Mouse (Mus musculus) spleen, postnatal 4 days (tissue): Measurements from ENCODE around the gene Rpl29.
A peak's percentile ranks its signal among the peaks of the same experiment; 100 is the strongest.

Source experiments
- DNase-seq, 2 experiments: peaks; one replicate each; pipeline ENCODE4 v3.0.0; 2022; ENCODE audit warnings: low spot score in 2 of 2

Gene Rpl29

GRCm38 (mm10) chr9:106417841-106418625 lies 11.2 kb upstream of the Rpl29 start:
- DNase-seq: no peak

GRCm38 (mm10) chr9:106420608-106421007 lies 8.6 kb upstream of the Rpl29 start:
- no peak for DNase-seq

DNA sequence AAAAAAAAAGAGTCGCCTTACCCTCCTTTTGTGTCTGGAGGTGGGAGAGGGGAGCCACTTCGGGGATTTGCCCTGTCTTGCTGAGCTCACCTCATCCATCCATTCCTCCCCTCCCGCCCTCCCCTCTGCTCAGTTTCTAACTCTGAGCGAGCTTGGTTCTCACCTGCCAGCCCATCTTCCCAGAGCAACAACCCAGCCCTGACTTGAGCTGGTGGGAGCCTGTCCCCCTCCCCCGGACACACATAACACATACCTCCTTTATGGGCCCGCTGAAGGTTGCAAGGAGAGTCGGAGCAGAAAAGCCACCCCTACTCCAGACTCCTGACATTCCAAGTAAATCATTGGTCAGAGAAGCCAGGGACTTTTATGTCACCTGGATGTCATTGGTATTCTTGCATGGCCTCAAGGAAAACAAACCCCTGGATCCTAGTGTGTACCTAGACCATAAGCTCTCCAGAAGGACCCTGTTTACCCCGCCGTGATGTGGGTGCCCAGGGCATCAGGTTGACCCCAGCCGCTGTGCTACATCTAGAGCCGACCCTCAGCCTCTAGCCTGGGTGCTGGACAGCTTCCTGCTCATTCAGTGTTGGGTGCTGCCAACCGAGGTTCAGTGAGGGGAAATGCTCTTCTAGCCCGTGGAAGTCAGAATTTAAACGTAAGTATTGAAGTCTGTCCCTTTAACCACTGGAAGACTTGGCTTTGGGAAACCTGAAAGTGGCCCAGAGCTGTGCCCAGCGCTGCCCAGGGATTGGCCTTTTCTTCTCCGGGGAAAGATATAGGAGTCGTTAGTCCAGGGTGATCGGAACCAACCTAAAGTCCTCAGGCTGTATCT lies 8.0 kb upstream of the Rpl29 start:
- DNase-seq: no peak

DNA sequence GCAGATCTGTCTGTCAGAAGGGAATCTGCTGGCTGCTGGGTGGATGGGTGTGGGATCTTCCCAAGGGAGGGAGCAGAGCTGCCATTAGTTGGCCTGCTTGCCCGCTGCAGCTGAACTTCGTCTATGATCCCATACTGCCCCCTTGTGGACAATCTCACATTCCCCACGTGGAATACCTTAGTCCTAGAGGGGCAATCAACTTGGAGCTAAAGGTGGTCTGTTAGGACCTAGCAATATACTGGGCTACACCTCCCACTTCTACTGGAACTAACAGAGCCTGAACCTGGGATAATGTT lies 7.4 kb upstream of the Rpl29 start:
- peak; percentile 81 to 91 for DNase-seq

GRCm38 (mm10) chr9:106428719-106429220 lies 484 bp upstream of the Rpl29 start:
- no peak for DNase-seq

- no peak for DNase-seq
Measured at GRCm38 (mm10) chr9:106430015-106430264, 686 bp downstream of the Rpl29 start.

GRCm38 (mm10) chr9:106433389-106433788 lies 4.1 kb downstream of the Rpl29 start:
- no peak for DNase-seq

- no peak for DNase-seq
Measured at GRCm38 (mm10) chr9:106436566-106436965, 7.3 kb downstream of the Rpl29 start.

- no peak for DNase-seq
Measured at GRCm38 (mm10) chr9:106442680-106443079, 13.4 kb downstream of the Rpl29 start.

DNA sequence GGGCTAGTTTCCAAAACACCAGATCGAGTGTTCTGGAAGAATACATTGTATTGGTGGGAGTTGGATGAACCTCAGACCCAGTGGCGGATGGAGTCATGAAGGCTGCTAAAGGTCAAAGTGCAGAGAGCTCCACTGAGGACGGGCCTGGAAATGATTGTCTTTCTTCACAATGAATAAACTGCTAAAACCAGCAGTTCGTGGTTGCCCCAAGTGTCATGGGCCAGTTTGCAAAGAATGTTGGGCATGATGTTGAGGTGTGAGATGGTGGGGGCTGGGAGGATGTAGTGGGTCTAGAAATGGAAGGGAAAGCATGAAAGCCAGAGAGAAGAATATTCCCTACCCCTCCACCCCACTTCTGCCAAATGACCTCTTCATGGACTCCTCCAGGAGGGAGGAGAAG lies 15.6 kb downstream of the Rpl29 start:
- DNase-seq: no peak

- peak; percentile 79 to 88 for DNase-seq
Measured at GRCm38 (mm10) chr9:106447348-106447747, 18.1 kb downstream of the Rpl29 start, which contains the start of the genes Abhd14b and Abhd14a. Abhd14b (plus strand) TSS chr9:106447459. Abhd14a (minus strand) TSS chr9:106447678.

GRCm38 (mm10) chr9:106447951-106448350 lies 18.7 kb downstream of the Rpl29 start:
- DNase-seq: no peak

DNA sequence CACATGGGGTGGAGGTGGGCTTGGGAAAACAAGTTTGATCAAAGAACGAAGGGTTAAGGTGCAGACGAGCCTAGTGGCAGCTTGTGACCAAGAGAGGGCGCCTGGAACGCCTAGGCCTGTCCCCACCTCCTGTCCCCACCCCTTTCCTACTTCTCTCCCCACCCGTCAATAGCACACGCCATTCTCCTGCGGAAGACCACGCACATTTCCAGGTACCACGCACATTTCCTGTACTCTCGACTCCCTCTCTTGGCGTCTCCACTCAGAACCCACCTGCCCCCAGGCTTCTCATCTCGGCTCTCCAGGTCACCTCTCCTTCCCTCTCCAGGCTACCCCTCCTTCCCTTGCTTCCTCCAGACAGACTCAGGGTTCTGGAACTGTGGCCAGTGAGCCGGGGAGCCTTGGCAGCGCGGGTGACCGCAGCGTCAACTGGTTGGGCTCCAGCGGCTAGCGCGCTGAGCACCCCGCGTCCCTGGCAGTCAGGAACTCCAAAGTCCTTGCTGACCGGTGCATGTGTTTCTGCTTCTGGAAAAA lies 19.3 kb downstream of the Rpl29 start:
- DNase-seq: peak in 1 of 2 experiments; percentile 52

DNA sequence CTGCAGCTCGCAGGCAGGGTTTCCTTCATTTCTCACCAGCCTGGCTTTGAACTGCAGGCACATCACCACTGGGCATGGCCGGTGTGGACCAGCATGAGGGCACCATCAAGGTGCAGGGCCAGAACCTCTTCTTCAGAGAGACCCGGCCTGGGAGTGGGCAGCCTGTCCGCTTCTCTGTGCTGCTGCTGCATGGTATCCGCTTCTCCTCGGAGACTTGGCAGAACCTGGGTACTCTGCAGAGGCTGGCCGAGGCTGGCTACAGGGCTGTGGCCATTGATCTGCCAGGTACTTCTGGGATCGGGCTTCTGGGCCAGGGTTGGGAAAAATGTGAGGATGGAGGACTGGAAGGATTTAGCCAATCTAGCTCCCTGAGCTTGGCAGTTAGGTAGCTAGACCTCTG lies 20.7 kb downstream of the Rpl29 start:
- no peak for DNase-seq

- DNase-seq: no peak
Measured at GRCm38 (mm10) chr9:106450661-106451060, 21.4 kb downstream of the Rpl29 start.

GRCm38 (mm10) chr9:106451298-106451697 lies 22.0 kb downstream of the Rpl29 start:
- no peak for DNase-seq

GRCm38 (mm10) chr9:106451899-106452298 lies 22.6 kb downstream of the Rpl29 start:
- DNase-seq: no peak

- no peak for DNase-seq
Measured at GRCm38 (mm10) chr9:106452351-106452750, 23.1 kb downstream of the Rpl29 start.

DNA sequence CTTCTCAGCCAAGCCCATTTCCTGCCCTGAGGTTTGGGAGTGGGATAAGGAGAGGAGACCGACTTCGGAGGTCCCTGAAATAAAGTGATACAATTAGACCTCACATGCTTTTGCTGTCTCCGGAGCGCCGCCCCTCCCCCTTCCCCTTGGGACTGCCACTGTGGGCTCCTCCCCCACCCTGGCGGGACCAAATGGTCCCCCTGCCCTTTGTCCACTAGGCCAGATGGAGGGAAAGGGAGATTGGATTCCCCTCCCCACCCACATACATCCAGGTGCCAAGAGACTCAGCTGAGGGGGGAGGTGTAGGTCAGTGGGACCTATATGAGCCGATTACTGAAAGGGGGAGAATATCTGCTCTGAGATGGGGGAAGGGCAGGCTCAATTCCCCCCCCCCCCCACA lies 23.6 kb downstream of the Rpl29 start:
- DNase-seq: peak in 1 of 2 experiments; percentile 68

GRCm38 (mm10) chr9:106453271-106454070 lies 24.2 kb downstream of the Rpl29 start, which contains the start of gene Pcbp4:
Pcbp4 (plus strand) TSS chr9:106453291.
- DNase-seq: peak in 1 of 2 experiments; percentile 69

DNA sequence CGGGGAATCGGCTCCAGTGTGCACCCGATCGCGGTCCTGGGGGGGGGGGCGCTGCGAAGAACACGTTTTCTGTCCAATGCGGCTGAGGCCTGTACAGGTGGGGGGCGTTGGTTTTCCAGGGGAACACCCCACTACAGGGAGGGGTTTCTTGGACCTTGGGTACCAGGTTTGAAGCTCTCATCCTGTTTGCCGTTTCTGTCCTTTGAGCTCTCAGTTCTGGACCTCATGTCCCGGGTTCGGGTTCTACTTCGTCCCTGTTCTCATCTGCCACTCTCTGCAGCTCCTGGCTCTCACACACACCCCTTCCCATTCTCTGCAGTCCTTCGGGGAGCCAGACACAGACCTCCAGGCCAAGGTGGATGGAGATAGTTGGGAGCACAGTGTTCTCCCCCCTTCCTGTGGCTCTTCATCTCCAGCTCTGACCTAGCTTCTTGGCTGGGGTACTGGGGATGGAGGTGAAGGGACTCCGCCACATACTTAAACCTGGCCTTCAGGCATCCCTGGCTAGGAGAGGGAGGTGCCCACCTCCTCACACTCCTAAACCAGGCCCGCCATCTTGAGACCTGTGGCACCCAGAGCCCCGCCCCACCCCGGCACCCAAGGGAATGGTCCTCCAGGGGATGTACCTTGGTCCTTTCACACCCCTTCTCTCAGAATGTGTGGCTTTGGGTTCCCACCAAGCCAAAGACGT lies 25.0 kb downstream of the Rpl29 start:
- no peak for DNase-seq
